Mouse (Mus musculus): ENCODE measurements around the gene Psmc3. TPM values are rescaled to one million over a fixed set of nuclear protein-coding genes. Genes with fewer than 3 reads are reported as not detected.

Psmc3 gene
- polyA plus RNA-seq, 1 experiment from 2014 or later = 361 TPM

DNA sequence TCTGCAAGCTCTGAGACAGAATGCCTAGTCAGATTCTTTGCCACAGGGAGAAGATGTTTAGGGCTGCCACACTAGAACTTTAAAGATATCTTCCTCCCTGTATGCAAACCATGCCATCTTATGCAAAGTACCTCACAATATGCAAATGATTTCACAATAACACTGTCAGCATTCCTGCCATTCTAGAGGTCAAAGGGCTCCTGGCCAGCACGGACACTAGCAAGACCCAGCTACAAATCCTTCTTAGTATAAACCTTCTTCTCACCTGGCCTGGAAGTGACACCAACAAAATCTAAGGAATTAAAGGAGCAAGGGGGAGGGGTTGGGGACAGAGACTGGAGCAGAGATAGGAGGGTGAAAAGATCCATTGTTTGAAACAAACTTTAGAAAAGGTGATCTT is 18.3 kb downstream of the Psmc3 start:
- H3K9me3 ChIP-seq = no peaks in the 10 kb centered on the region
- H3K27me3 ChIP-seq (ENCODE audit: poor library complexity, severe bottlenecking) = peaks cover 1% of the 10 kb centered on the region
- peaks cover 5% of the 10 kb centered on the region; the same call in 1 of the 2 replicates for H3K36me3 ChIP-seq (replicated peaks)
- H3K4me1 ChIP-seq = peaks cover 34% of the 10 kb centered on the region
- DNase-seq (ENCODE audit: extremely low spot score, low spot score) = no peak
- WGBS = 60% methylated on average over 1 of the region's 1 CpGs
- H3K4me3 ChIP-seq = no peak overlapping the region
- H3K27ac ChIP-seq = no peak overlapping the region

- Histone ChIP-seq H3K4me3 (peak overlapping the region; percentile 58), H3K4me1 (peaks cover 17% of the 10 kb centered on the region), H3K27ac (peak overlapping the region; percentile 84; the same call in 1 of the 2 replicates), H3K9me3 (no peaks in the 10 kb centered on the region), H3K36me3 (replicated peaks) (no peaks in the 10 kb centered on the region), H3K27me3 (ENCODE audit: poor library complexity, severe bottlenecking) (peaks cover 30% of the 10 kb centered on the region)
- DNase-seq (ENCODE audit: extremely low spot score, low spot score) = no peak
- WGBS = 17% methylated on average over 12 of the region's 12 CpGs
These were observed 24.1 kb downstream of the Psmc3 start for GRCm38 (mm10) chr2:91077957-91078313.

GRCm38 (mm10) chr2:91078314-91079025 is 24.7 kb downstream of the Psmc3 start:
- no peaks in the 10 kb centered on the region for H3K9me3 ChIP-seq
- under 1% methylated on average over 33 of the region's 36 CpGs for WGBS
- H3K27me3 ChIP-seq (ENCODE audit: poor library complexity, severe bottlenecking) = peaks cover 30% of the 10 kb centered on the region
- no peaks in the 10 kb centered on the region for H3K36me3 ChIP-seq (replicated peaks)
- H3K4me3 ChIP-seq = peak overlapping the region; percentile 58
- peak; percentile 36 for DNase-seq (ENCODE audit: extremely low spot score, low spot score)
- peaks cover 20% of the 10 kb centered on the region for H3K4me1 ChIP-seq
- peak overlapping the region; percentile 84 for H3K27ac ChIP-seq

GRCm38 (mm10) chr2:91079026-91079384 is 25.2 kb downstream of the Psmc3 start:
- no peak for DNase-seq (ENCODE audit: extremely low spot score, low spot score)
- Histone ChIP-seq H3K36me3 (replicated peaks) (no peaks in the 10 kb centered on the region), H3K9me3 (no peaks in the 10 kb centered on the region), H3K27ac (peak overlapping the region; percentile 84), H3K27me3 (ENCODE audit: poor library complexity, severe bottlenecking) (peaks cover 30% of the 10 kb centered on the region), H3K4me3 (peak overlapping the region; percentile 58), H3K4me1 (peaks cover 20% of the 10 kb centered on the region)
- WGBS = 36% methylated on average over 5 of the region's 5 CpGs

DNA sequence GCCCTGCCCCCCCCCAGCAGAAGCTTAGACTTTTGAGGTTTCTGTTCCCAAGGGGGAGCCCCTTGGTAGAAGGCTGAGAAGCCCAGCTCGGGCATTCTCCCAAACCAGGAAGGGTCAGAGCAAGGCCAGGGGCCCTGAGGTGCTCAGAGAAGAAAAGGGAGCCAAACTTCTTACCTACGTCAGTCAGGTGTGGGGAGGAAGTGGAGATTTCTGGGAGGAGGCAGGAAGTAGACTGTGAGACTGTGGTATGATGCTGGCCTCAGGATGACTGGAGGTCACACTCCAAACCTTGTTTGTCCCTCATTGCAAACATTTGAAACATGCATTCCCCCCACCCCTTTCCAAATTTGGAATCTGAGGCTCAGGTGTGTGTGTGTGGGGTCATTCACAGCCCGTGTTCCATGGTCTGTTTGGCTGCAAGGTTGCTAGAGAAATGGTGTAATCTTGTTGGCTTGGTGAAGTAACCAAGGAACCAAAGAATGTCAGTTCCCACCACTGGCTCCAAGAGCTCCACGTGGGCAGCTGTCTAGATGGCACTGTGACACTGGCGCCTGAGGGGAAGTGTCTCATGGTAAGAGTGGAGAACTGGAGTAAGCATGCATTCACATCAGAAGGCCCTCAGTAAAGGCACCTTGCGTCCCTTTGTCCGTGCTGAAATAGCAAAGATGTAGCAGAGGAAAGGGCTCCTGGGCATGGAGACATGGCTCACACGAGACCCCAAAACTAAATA is 27.1 kb downstream of the Psmc3 start:
- no peaks in the 10 kb centered on the region for H3K9me3 ChIP-seq
- no peak overlapping the region for H3K4me3 ChIP-seq
- no peaks in the 10 kb centered on the region for H3K36me3 ChIP-seq (replicated peaks)
- H3K27me3 ChIP-seq (ENCODE audit: poor library complexity, severe bottlenecking) = peaks cover 30% of the 10 kb centered on the region
- no peak overlapping the region for H3K27ac ChIP-seq
- peaks cover 28% of the 10 kb centered on the region for H3K4me1 ChIP-seq
- DNase-seq (ENCODE audit: extremely low spot score, low spot score) = no peak
- WGBS = 80% methylated on average over 8 of the region's 8 CpGs

DNA sequence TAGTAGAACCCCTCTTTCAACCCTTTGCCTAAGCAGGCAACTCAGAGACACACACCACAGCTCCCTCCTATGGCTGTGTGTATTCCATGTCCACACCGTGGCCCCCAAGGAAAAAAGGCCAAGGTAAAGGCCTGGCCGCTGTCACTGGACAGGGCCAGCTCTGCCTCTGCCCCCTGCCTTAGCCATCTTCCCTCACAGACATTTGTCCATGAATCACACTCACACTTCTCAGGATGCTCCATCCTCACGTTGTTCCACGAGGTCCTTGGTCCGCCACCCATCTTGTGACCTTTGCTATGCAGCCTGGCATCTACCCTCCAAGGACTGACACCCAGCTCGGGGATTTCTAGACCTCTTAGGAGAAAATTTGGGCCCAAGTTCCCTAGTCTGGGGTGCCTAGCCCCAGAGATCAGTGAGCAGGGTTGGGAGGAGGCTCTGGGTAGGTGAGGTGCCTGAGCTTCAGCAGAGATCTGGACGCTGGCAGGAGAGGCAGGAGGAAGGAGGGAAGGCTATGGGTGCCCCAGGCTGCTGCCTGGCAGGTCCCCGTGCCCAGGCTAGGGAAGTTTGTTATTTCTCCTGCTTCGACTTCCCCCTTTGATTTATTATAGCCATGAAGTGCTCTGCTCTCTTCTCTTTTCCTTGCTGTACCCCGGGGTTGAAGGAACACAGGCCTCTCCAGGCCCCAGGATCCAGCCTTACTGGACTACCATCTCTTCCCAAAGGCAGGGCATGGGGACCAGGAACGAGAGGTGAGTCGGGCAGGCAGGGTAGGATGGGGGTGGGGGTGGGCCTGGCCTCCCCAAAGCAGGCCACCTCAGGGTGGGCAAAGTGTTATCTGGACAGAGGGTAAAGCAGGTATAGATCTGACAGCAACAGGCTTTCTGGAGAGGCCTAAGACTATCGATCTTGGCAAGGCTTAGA is 28.2 kb downstream of the Psmc3 start, which contains the start of gene Spi1:
Spi1 (plus strand) TSS at position 616 of the 921 bp plus-strand sequence.
- 87% methylated on average over 13 of the region's 13 CpGs for WGBS
- H3K27ac ChIP-seq = peak within 1 kb of the TSS; percentile 20; the same call in 1 of the 2 replicates
- H3K4me3 ChIP-seq = no peak within 1 kb of the TSS
- peaks cover 37% of the 10 kb centered on the region for H3K4me1 ChIP-seq
- no peaks in the 10 kb centered on the region for H3K9me3 ChIP-seq
- DNase-seq (ENCODE audit: extremely low spot score, low spot score) = no peak
- H3K27me3 ChIP-seq (ENCODE audit: poor library complexity, severe bottlenecking) = peaks cover 29% of the 10 kb centered on the region
- H3K36me3 ChIP-seq (replicated peaks) = no peaks in the 10 kb centered on the region

GRCm38 (mm10) chr2:91082844-91083243 is 29.0 kb downstream of the Psmc3 start:
- H3K4me3 ChIP-seq = no peak overlapping the region
- H3K27me3 ChIP-seq (ENCODE audit: poor library complexity, severe bottlenecking) = peaks cover 21% of the 10 kb centered on the region
- H3K4me1 ChIP-seq = peaks cover 36% of the 10 kb centered on the region
- no peaks in the 10 kb centered on the region for H3K9me3 ChIP-seq
- DNase-seq (ENCODE audit: extremely low spot score, low spot score) = no peak
- peak overlapping the region; percentile 20; the same call in 1 of the 2 replicates for H3K27ac ChIP-seq
- WGBS = 73% methylated on average over 11 of the region's 11 CpGs
- no peaks in the 10 kb centered on the region for H3K36me3 ChIP-seq (replicated peaks)

DNA sequence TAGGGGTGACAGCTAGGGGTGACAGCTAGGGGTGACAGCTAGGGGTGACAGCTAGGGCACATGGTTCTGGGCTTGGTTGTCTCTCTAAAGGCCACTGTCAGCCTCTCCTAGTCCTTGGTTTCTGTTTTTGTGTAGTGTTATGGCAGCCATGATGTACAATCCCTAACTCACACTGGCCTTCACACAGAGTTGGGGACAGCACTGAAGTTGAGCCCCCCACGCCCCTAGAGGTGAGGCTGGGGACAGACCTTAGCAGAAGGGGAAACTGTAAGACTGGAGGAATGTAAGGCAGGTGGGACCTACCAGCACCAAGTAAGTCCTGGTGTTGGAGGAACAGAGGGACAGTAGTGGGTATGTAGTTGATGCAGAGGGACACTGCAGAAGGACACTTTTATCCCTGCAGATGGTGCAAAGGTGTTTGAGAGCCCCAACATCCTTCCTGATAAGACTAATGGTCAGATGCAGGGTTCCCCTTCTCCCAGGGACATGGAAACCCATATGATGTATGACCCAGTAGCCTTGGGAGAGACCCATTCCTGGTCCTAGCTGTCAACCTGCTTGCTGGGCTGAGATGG is 29.6 kb downstream of the Psmc3 start:
- no peak overlapping the region for H3K4me3 ChIP-seq
- H3K27ac ChIP-seq = peak overlapping the region; percentile 20; the same call in 1 of the 2 replicates
- WGBS = 63% methylated on average over 1 of the region's 1 CpGs
- H3K4me1 ChIP-seq = peaks cover 30% of the 10 kb centered on the region
- peaks cover 15% of the 10 kb centered on the region for H3K27me3 ChIP-seq (ENCODE audit: poor library complexity, severe bottlenecking)
- no peaks in the 10 kb centered on the region for H3K36me3 ChIP-seq (replicated peaks)
- no peaks in the 10 kb centered on the region for H3K9me3 ChIP-seq
- DNase-seq (ENCODE audit: extremely low spot score, low spot score) = no peak

GRCm38 (mm10) chr2:91084179-91084820 is 30.5 kb downstream of the Psmc3 start:
- H3K4me3 ChIP-seq = no peak overlapping the region
- peaks cover 6% of the 10 kb centered on the region; the same call in 1 of the 2 replicates for H3K27me3 ChIP-seq (ENCODE audit: poor library complexity, severe bottlenecking)
- 0 out of 2 replicates have a peak overlapping the region, but pooled peaks have one; percentile 15 for H3K27ac ChIP-seq
- H3K4me1 ChIP-seq = peaks cover 21% of the 10 kb centered on the region
- no peak for DNase-seq (ENCODE audit: extremely low spot score, low spot score)
- 85% methylated on average over 15 of the region's 15 CpGs for WGBS
- no peaks in the 10 kb centered on the region for H3K9me3 ChIP-seq
- H3K36me3 ChIP-seq (replicated peaks) = no peaks in the 10 kb centered on the region

DNA sequence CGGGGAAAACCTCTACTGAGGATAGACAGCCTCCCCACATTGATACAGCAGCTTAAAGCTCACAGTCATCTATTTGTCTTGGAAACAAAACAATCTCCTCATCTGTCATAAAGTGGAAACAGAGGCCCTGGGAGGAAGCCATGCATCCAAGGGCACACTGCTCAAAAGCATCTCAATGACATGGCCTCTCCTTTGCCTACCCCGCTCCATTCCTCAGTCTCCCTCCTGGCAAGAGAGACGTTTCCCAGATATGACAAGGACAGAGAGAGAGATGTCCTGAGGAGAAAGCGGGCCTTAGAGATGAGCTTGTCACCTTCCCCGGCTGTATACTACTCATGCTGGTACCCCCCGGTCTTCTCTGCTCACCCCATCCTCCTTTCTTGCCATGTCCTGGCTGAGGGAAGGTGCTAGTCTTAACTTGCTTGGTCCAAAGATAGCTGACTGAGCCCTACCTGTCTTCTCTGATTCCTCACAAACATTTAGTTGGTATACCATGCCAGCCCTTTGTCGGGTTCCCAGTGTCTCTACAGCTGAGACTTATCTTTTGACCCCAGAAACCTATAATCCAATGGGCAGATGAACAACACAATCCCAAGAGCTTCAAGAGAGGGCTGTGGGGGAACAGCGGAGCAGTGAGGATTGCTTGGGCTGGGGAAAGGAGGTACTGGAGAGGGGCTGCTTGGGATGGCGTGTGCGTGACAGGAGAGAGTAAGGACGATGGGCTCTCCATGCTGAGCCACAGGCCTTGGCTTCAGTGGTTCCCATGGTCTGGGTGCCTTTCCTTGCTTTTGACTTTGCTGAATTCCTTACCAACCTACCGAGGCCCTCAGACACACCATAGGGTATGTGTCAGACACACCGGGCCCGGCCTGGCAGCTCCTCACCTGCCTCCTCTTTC is 31.9 kb downstream of the Psmc3 start:
- H3K9me3 ChIP-seq = no peaks in the 10 kb centered on the region
- peak overlapping the region; percentile 40; the same call in 1 of the 2 replicates for H3K27ac ChIP-seq
- WGBS = 90% methylated on average over 14 of the region's 14 CpGs
- no peaks in the 10 kb centered on the region for H3K27me3 ChIP-seq (ENCODE audit: poor library complexity, severe bottlenecking)
- H3K36me3 ChIP-seq (replicated peaks) = no peaks in the 10 kb centered on the region
- no peak overlapping the region for H3K4me3 ChIP-seq
- peaks cover 20% of the 10 kb centered on the region for H3K4me1 ChIP-seq
- no peak for DNase-seq (ENCODE audit: extremely low spot score, low spot score)

Measured in forebrain, embryonic 10.5 days (tissue).